Mouse (Mus musculus) forebrain, embryonic 12.5 days (tissue): ENCODE measurements around the gene Pnmal2. TPM values are rescaled to one million over a fixed set of nuclear protein-coding genes. Genes with fewer than 3 reads are reported as not detected.

ENCODE experiments used
- ATAC-seq: fragments of 200-750 bp; cut with Nextera tagmentation; 2 replicates; pipeline ENCODE4 v1.8.0; 2017; ENCODE audit warnings: moderate TSS enrichment; ENCODE audit not compliant: low FRiP score
- H3K27ac ChIP-seq: fragments of 300-500 bp; sonication (generic); 2 replicates; pipeline ENCODE4 v1.5.1; 2016; ENCODE audit warnings: mild to moderate bottlenecking
- H3K27me3 ChIP-seq: fragments of 300-500 bp; sonication (generic); 2 replicates; pipeline ENCODE4 v1.6.1; 2016; ENCODE audit warnings: mild to moderate bottlenecking
- H3K36me3 ChIP-seq: fragments of 300-500 bp; sonication (generic); replicated peaks from 2 replicates; pipeline ENCODE4 v1.6.1; 2016; ENCODE audit warnings: mild to moderate bottlenecking
- H3K4me1 ChIP-seq: fragments of 300-500 bp; sonication (generic); 2 replicates; pipeline ENCODE4 v1.6.1; 2016
- H3K4me2 ChIP-seq: fragments of 300-500 bp; sonication (generic); 2 replicates; pipeline ENCODE4 v1.6.1; 2016; ENCODE audit warnings: mild to moderate bottlenecking, moderate library complexity
- H3K4me3 ChIP-seq: fragments of 300-500 bp; sonication (generic); replicated peaks from 2 replicates; pipeline ENCODE4 v1.5.1; 2016; ENCODE audit warnings: mild to moderate bottlenecking
- H3K9ac ChIP-seq: fragments of 300-500 bp; sonication (generic); 2 replicates; pipeline ENCODE4 v1.6.1; 2016; ENCODE audit warnings: mild to moderate bottlenecking
- H3K9me3 ChIP-seq: fragments of 300-500 bp; sonication (generic); 2 replicates; pipeline ENCODE4 v1.6.1; 2016
- WGBS: fragments of 180-500 bp; shearing (Covaris S2); methylation state at CpG from one replicate; pipeline ENCODE4 v1.1.7; 2016; 5-methylcytosine and 5-hydroxymethylcytosine counted together
- polyA plus RNA-seq: library from polyadenylated mRNA; unstranded; fragments of >200 nt; fragmentation: Nextera tagmentation; extraction: Ambion mirVana; gene quantifications from 2 replicates; pipeline ENCODE4 v1.2.1, GENCODE M21; 2016

Gene Pnmal2
- polyA plus RNA-seq, 1 experiment from 2014 or later = 52.6 TPM

DNA sequence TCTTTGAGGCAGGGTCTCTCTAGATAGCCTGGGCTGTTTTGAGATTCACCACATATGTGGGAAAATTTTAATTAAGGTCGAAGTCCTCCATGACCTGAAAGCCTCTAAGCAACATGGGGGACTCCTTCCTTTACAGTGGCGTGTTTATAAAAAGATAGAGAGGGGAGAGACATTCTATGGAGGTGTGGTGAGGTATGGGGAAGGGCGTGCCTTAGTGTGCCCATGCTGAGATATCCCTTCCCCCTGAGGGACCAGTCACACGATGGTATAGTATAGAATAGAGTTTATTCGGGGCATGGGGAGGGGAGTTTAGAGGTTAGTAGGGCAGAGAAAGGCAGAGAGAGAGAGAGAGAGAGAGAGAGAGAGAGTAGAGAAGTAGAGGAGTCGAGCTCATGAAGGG is 33.7 kb downstream of the Pnmal2 start:
- H3K4me3 ChIP-seq = no peak overlapping the region
- peaks cover 21% of the 10 kb centered on the region for H3K4me1 ChIP-seq
- no peaks in the 10 kb centered on the region for H3K9me3 ChIP-seq
- 69% methylated on average over 6 of the region's 6 CpGs for WGBS
- no peak overlapping the region for H3K9ac ChIP-seq
- H3K27ac ChIP-seq = no peak overlapping the region
- no peaks in the 10 kb centered on the region for H3K36me3 ChIP-seq
- no peak for ATAC-seq
- H3K27me3 ChIP-seq = no peaks in the 10 kb centered on the region
- no peak overlapping the region for H3K4me2 ChIP-seq

DNA sequence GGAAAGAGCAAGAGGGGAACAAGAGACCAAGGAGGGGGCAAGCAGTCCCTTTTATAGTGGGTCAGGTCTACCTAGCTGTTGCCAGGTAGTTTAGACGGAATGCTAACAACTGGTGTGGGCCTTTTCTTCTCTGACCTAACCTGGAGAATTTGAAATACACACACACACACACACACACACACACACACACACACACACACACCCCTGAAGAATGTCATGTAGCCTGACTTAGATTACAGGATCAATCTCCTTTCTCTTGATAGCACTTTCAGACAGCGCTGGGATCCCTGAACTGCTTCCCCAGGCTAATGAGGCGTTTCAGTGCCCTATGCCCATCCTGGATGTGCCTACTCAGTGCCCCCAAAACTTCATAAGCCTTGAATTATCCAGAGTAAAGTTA is 34.1 kb downstream of the Pnmal2 start:
- H3K27me3 ChIP-seq = no peaks in the 10 kb centered on the region
- H3K4me2 ChIP-seq = no peak overlapping the region
- H3K4me3 ChIP-seq = no peak overlapping the region
- no peak for ATAC-seq
- 84% methylated on average over 3 of the region's 3 CpGs for WGBS
- H3K9ac ChIP-seq = no peak overlapping the region
- no peak overlapping the region for H3K27ac ChIP-seq
- peaks cover 25% of the 10 kb centered on the region for H3K4me1 ChIP-seq
- H3K9me3 ChIP-seq = no peaks in the 10 kb centered on the region
- no peaks in the 10 kb centered on the region for H3K36me3 ChIP-seq

DNA sequence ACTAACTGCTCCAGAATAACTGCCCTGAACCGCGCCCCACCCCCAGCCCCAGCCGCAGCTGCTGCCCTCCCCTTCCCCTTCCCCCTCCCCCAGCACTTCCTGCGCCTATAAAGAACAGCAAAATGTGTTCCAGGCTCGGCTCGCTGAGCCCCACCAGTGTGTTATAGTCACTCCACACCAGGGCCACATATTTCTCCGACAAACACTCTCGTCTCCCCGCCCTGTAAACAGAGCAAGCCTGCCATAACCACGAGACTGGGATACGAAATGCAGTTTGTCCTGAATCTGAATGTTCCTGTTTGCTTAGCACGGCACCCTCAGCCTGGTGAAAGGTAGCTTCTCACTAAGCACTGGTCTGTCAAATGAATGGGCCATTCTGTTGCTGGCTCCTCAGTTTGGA is 35.9 kb downstream of the Pnmal2 start:
- Histone ChIP-seq H3K4me1 (peaks cover 30% of the 10 kb centered on the region), H3K9me3 (no peaks in the 10 kb centered on the region), H3K27me3 (no peaks in the 10 kb centered on the region), H3K36me3 (peaks cover 2% of the 10 kb centered on the region; the same call in 1 of the 2 replicates), H3K4me3 (peak overlapping the region; percentile 21; the same call in 1 of the 2 replicates), H3K27ac (peak overlapping the region; percentile 78), H3K4me2 (peak overlapping the region; percentile 47), H3K9ac (0 out of 2 replicates have a peak overlapping the region, but pooled peaks have one; percentile 43)
- 0 out of 2 replicates have a peak, but pooled peaks have one; percentile 15 for ATAC-seq
- WGBS = 11% methylated on average over 12 of the region's 12 CpGs

DNA sequence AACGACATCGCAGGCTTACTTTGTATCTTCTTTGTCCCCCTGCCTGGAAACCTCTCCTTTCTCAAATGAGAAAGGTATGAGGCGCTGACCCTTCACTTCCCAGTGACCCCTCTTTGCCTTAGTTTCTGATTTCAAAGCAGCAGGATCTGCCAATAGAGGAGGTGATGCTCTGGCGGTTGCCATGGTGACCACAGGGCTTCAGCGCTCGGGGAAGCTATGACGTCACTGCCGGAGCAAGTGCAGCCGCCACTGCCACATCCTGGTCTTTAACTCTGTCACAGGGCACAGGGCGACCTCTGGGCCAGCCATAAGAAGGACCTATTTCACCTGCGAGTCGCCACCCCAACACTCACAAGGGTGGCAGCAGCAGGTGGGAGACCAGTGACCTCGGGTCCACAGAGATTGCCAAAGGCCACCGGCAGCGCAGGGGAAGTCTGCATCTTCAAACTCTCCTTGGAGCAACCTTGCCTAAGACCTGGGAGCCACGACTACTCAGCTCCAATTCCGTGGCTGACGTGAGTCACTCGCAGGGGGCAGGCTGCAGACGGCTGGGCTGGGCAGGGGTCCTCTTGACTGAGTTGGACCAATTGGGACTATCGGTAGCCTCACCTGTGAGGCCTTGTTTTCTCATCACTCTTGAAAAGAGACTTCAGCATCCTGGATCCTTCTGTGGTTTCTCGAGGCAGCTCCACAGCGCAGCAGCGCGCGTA is 38.5 kb downstream of the Pnmal2 start, which contains the start of gene Gm42372:
Gene Gm42372, plus strand, starts transcription at position 228 of the 710 bp plus-strand sequence.
- Histone ChIP-seq H3K9me3 (no peaks in the 10 kb centered on the region), H3K27me3 (no peaks in the 10 kb centered on the region), H3K4me1 (peaks cover 46% of the 10 kb centered on the region), H3K4me2 (peak within 1 kb of the TSS; percentile 69), H3K9ac (peak within 1 kb of the TSS; percentile 51), H3K4me3 (peak within 1 kb of the TSS; percentile 38), H3K36me3 (peaks cover 5% of the 10 kb centered on the region; the same call in 1 of the 2 replicates), H3K27ac (peak within 1 kb of the TSS; percentile 65)
- peak; percentile 80 for ATAC-seq
- WGBS = 18% methylated on average over 26 of the region's 26 CpGs

DNA sequence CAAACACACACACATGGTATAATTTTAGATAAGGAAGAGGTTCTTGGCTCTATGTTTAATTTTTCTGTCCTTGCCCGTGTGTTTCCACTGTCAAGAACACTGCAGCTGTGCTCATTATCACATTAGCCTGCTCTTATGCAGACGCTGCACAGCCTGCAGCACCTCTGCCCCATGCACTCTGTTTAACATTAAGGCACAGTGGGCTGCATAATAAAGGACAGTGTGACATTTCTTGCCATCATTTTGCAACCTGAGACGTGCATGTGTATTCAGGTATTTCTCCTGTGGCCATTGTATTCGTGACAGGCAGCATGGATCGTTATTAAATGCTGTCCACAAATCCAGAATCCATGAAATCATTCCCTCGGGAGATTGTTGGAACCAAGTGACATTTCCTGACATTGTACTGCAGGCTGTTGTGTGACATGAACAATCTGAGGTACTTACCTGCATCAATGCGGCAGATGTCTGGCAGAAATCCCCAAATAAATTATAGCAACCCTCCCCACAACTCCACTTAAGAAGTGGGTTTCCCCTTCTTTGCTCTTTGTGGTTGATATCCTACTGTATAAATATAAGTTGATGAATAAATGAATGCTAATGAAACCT is 43.2 kb downstream of the Pnmal2 start:
- Histone ChIP-seq H3K36me3 (peaks cover 5% of the 10 kb centered on the region; the same call in 1 of the 2 replicates), H3K9me3 (no peaks in the 10 kb centered on the region), H3K4me3 (no peak overlapping the region), H3K4me1 (peaks cover 64% of the 10 kb centered on the region), H3K27me3 (no peaks in the 10 kb centered on the region), H3K27ac (peak overlapping the region; percentile 84), H3K9ac (peak overlapping the region; percentile 22; the same call in 1 of the 2 replicates), H3K4me2 (peak overlapping the region; percentile 8; the same call in 1 of the 2 replicates)
- peak; percentile 55 for ATAC-seq
- WGBS = 44% methylated on average over 7 of the region's 7 CpGs

DNA sequence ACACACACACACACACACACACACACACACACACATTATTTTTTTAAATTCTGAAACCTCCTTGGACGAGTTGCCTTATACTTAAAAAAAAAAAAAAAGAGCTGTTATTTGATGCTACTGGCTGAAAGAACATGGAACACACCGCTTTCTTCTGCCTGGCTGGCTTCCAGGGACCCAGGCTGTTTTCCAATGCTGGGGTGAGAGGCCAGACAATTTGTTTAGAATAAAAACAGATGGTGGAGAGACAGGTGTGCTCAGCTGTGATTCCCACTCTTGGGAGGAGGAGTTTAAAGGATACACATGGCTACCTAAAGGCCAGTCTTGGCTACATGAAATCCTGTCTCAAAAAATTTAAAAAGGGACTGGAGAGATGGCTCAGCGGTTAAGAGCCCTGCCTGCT is 43.9 kb downstream of the Pnmal2 start:
- H3K9ac ChIP-seq = no peak overlapping the region
- H3K36me3 ChIP-seq = peaks cover 5% of the 10 kb centered on the region; the same call in 1 of the 2 replicates
- no peak overlapping the region for H3K4me2 ChIP-seq
- no peak; the same call in 1 of the 2 replicates for ATAC-seq
- H3K4me3 ChIP-seq = no peak overlapping the region
- H3K27ac ChIP-seq = peak overlapping the region; percentile 84
- H3K9me3 ChIP-seq = no peaks in the 10 kb centered on the region
- 42% methylated on average over 3 of the region's 3 CpGs for WGBS
- H3K4me1 ChIP-seq = peaks cover 60% of the 10 kb centered on the region
- no peaks in the 10 kb centered on the region for H3K27me3 ChIP-seq

DNA sequence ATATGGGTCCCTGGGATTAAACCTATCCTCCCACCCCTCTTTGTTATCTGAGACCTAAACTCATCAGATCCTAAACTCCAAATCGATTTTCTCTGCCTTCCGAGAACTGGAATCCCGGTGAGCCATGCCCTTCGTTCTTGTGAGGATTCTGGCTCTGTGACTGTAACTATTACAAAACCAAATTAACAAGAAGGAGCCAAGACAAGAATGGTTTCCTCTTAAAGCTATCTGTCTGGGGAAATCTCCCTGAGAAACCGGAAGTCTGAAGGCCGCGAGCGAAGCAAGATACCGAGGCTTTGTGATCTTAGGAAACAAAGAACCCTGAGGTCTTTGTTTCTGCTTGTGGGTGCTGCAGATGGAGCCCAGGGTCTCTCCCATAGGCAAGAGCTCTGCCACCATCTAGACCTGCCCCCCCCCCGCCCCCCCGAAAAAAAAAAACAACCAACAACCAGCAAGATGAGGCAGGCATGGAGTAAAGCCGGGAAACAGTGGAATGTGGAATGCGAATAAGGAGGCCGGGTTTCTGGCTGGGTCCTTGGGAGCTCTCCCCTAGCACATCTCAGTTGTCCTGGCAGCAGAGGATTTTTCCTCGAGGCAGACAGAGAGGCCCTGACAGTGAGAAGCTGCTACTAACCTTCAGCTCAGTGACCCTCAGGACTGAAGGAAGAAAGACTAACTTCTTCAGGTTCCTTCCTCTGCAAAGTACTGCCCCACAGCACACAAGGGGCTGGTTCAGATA is 45.7 kb downstream of the Pnmal2 start:
- no peak overlapping the region for H3K9ac ChIP-seq
- H3K9me3 ChIP-seq = no peaks in the 10 kb centered on the region
- peak overlapping the region; percentile 88 for H3K27ac ChIP-seq
- peak overlapping the region; percentile 2; the same call in 1 of the 2 replicates for H3K4me2 ChIP-seq
- peaks cover 5% of the 10 kb centered on the region; the same call in 1 of the 2 replicates for H3K36me3 ChIP-seq
- no peak for ATAC-seq
- H3K4me1 ChIP-seq = peaks cover 67% of the 10 kb centered on the region
- no peak overlapping the region for H3K4me3 ChIP-seq
- WGBS = 39% methylated on average over 15 of the region's 15 CpGs
- H3K27me3 ChIP-seq = no peaks in the 10 kb centered on the region

DNA sequence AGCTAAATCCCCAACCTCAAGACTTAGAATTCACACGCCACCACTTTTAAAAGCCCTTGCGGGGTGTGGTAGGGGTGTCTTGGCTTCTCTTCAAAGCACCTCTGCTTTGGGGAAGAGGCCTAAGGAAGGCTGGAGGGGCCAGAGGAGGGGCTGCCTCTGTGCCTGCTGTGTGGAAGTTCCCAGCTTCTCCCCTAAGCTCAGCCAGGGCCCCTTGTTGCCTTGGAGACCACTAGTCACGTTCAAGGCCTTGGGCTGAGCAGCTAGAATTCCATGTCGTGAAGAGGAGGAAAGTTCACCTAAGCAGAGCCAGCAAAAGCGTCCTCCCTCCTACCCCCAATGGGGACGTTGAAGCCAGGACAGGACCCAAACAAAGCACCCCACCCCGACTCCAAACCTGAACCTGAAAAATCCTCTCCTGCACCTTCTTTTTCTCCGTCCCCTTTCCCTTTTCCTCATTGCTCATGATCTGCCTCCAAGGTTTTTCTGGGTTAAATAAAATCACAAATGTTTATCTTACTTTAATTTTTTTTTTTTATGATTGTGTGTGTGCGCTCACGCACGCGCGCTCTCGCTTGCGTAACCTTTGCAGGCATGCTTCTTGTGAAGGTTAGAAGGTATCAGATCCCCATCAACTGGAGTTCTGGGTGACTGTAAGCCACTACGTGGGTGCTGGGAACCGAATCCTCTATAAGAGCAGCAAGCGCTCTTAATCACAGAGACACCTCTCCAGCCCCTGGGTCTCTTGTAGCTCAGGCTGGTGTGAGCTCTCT is 47.4 kb downstream of the Pnmal2 start:
- Histone ChIP-seq H3K4me2 (peak overlapping the region; percentile 33), H3K4me3 (no peak overlapping the region), H3K36me3 (no peaks in the 10 kb centered on the region), H3K4me1 (peaks cover 77% of the 10 kb centered on the region), H3K27ac (peak overlapping the region; percentile 88), H3K27me3 (no peaks in the 10 kb centered on the region), H3K9me3 (no peaks in the 10 kb centered on the region), H3K9ac (no peak overlapping the region)
- 55% methylated on average over 18 of the region's 18 CpGs for WGBS
- ATAC-seq = peak; percentile 76

DNA sequence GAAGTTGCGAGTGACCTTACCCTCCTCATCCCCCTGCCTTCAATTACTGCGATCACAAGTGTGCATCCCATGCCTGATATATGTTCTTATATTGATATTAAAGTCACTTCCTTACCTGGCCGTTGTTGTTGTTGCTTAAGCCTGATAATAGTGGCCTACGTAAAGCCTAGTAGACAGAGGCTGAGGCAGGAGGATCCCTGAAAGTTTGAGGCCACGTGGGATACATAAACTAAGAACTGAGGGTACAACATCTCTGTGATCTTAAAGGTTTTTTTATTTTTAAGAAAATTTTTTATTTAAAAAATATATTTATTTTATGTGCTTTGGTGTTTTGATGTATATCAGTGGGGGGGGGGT is 47.9 kb downstream of the Pnmal2 start, which contains the start of gene Ccdc8:
Gene Ccdc8, plus strand, starts transcription at position 258 of the 357 bp plus-strand sequence.
- WGBS = 98% methylated on average over 5 of the region's 5 CpGs

DNA sequence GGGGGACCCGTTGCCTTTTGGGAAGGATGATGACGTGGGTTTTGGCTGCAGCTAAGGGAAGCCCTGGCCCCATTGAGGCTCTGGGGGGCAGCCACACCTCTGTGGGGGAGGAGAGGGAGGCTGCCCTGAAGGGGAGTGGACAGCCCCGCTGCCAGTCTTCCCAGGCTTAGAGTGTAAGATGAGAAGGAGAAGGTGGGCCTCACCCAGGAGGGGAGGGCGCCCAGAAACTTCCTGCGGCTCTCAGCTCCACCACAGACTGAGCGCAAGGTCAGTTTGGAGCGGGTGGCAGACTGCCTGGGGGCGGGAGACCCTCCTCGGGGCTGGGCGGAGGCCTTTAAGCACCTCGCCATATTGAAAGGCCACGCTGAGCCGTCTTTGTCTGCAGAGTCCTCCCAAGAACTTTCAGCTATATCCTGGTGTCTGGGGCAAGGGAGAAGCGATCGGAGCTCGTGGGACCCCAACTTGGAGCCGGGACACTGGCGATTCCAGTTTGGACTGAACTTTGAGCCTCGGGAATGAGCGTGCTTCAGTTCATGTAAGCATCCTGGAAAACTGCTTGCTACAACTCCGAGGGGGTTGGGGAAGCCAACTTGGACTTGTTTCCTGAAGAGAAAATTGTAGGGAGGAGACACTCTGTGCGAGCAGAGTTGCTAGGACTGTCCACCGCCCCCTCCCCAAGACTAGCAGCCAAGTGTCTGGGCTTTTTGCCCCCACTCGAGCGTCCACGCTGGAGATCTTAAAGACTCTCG is 49.3 kb downstream of the Pnmal2 start:
- Histone ChIP-seq H3K9me3 (no peaks in the 10 kb centered on the region), H3K27ac (peak overlapping the region; percentile 75), H3K36me3 (peaks cover 12% of the 10 kb centered on the region; the same call in 1 of the 2 replicates), H3K27me3 (no peaks in the 10 kb centered on the region), H3K4me1 (peaks cover 63% of the 10 kb centered on the region), H3K9ac (peak overlapping the region; percentile 59), H3K4me2 (peak overlapping the region; percentile 63), H3K4me3 (peak overlapping the region; percentile 40)
- under 1% methylated on average over 26 of the region's 27 CpGs for WGBS
- peak; percentile 83 for ATAC-seq

More for the DNA sequence above, 47.9 kb downstream of the Pnmal2 start, which contains the start of gene Ccdc8:
- H3K36me3 ChIP-seq = peaks cover 2% of the 10 kb centered on the region; the same call in 1 of the 2 replicates
- no peaks in the 10 kb centered on the region for H3K9me3 ChIP-seq
- peak within 1 kb of the TSS; percentile 63 for H3K4me2 ChIP-seq
- no peaks in the 10 kb centered on the region for H3K27me3 ChIP-seq
- peak within 1 kb of the TSS; percentile 88 for H3K27ac ChIP-seq
- peaks cover 75% of the 10 kb centered on the region for H3K4me1 ChIP-seq
- peak within 1 kb of the TSS; percentile 40 for H3K4me3 ChIP-seq
- no peak for ATAC-seq
- peak within 1 kb of the TSS; percentile 59; the same call in 1 of the 2 replicates for H3K9ac ChIP-seq

DNA sequence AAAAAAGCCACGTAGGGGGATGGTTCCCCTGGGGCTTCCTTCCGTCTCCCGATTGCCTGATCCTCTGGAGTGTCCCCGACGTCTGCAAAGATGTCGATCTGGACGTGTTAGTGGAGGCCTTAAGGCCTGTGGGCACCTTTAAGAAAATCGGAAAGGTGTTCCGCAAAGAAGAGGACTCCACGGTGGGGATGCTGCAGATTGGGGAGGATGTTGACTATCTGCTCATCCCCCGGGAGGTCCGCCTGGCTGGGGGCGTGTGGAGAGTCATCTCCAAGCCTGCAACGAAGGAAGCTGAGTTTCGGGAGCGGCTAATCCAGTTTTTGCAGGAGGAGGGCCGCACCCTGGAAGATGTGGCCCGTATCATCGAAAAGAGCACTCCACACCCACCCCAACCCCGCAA is 49.9 kb downstream of the Pnmal2 start:
- H3K36me3 ChIP-seq = peaks cover 12% of the 10 kb centered on the region; the same call in 1 of the 2 replicates
- peak overlapping the region; percentile 75; the same call in 1 of the 2 replicates for H3K27ac ChIP-seq
- peak overlapping the region; percentile 59 for H3K9ac ChIP-seq
- peaks cover 63% of the 10 kb centered on the region for H3K4me1 ChIP-seq
- H3K4me3 ChIP-seq = peak overlapping the region; percentile 40
- no peak for ATAC-seq
- 8% methylated on average over 20 of the region's 20 CpGs for WGBS
- no peaks in the 10 kb centered on the region for H3K9me3 ChIP-seq
- H3K4me2 ChIP-seq = peak overlapping the region; percentile 63
- H3K27me3 ChIP-seq = no peaks in the 10 kb centered on the region
